Mouse (Mus musculus) gastrocnemius, postnatal 14 days (tissue): Measurements from ENCODE around the gene Mocs3. TPM values are rescaled to one million over a fixed set of nuclear protein-coding genes. Genes with fewer than 3 reads are reported as not detected.

Experiments used
- DNase-seq: peaks from one replicate; pipeline ENCODE4 v3.0.0; 2021; ENCODE audit warnings: mixed read lengths
- intact Hi-C: fragments of 180-260 bp; cut with DNase I; formaldehyde crosslinking; loops from one replicate; pipeline ENCODE4 v1.15.1; 2025; ENCODE audit warnings: low total_unique reads
- total RNA-seq, 2 experiments: library from RNA; stranded (reverse); gene quantifications; 2 replicates each; pipeline ENCODE4 v1.2.3; 2021

Mocs3 gene
- total RNA-seq, 2 experiments from 2014 or later: 4.0 to 4.7 TPM

- peak; percentile 48 for DNase-seq
- intact Hi-C loops: no loop called here
These were observed 50.5 kb downstream of the Mocs3 start for GRCm38 (mm10) chr2:168280729-168281581.

GRCm38 (mm10) chr2:168281582-168281981 is 51.2 kb downstream of the Mocs3 start, which contains the start of gene Kcng1:
Kcng1 (minus strand) TSS chr2:168281736.
- intact Hi-C loops: no loop called here
- no peak for DNase-seq

Other genes starting within 250 kb of the Mocs3 start
- 1 to 10 TPM; 1.6 to 1.7 TPM for gene Ripor3, start 220.0 kb upstream of the Mocs3 start, total RNA-seq
- gene Pard6b, start 149.6 kb upstream of the Mocs3 start, total RNA-seq: 1 to 10 TPM in 1 of 2 experiments, under 1 TPM in 1; 0.74 to 1.4 TPM
- gene Adnp, start 23.5 kb upstream of the Mocs3 start, total RNA-seq: 10 to 100 TPM; 19.4 to 23.0 TPM
- 10 to 100 TPM; 10.2 to 13.0 TPM for gene Gm20716, start 258 bp upstream of the Mocs3 start, total RNA-seq
- gene Dpm1, start within 50 bp of the Mocs3 start, total RNA-seq: 10 to 100 TPM; 51.4 to 52.3 TPM
- under 1 TPM; 0.53 to 0.57 TPM for gene Kcng1, start 51.1 kb downstream of the Mocs3 start, total RNA-seq